Mouse (Mus musculus) myocyte (in vitro differentiated cells): ENCODE data around the gene Faap24. TPM values are rescaled to one million over a fixed set of nuclear protein-coding genes. Genes with fewer than 3 reads are reported as not detected.

ENCODE experiments used
- H3K27me3 ChIP-seq: one replicate; pipeline ENCODE4 v1.6.1; 2011; ENCODE audit not compliant: control insufficient read depth, insufficient read depth, insufficient read length
- H3K36me3 ChIP-seq: one replicate; pipeline ENCODE4 v1.6.1; 2011; ENCODE audit not compliant: control insufficient read depth, insufficient read depth
- H3K4me2 ChIP-seq: one replicate; pipeline ENCODE4 v1.6.1; 2011; ENCODE audit warnings: low read depth, control low read depth
- H3K4me3 ChIP-seq: one replicate; pipeline ENCODE4 v1.5.1; 2011; ENCODE audit warnings: mild to moderate bottlenecking, control low read depth, moderate library complexity
- H3K79me2 ChIP-seq: one replicate; pipeline ENCODE4 v1.6.1; 2011; ENCODE audit not compliant: control insufficient read depth, insufficient read depth
- H3ac ChIP-seq: one replicate; pipeline ENCODE4 v1.6.1; 2011; ENCODE audit not compliant: control insufficient read depth, insufficient read length
- CEBPB ChIP-seq: IDR thresholded peaks from 2 replicates; pipeline ENCODE4 v1.6.1; 2011; ENCODE audit warnings: mild to moderate bottlenecking, moderate library complexity; ENCODE audit not compliant: poor library complexity, insufficient read depth, severe bottlenecking
- E2F4 ChIP-seq: IDR thresholded peaks from one replicate; pipeline ENCODE4 v1.6.1; 2011; ENCODE audit warnings: mild to moderate bottlenecking, control low read depth, moderate library complexity; ENCODE audit not compliant: insufficient read depth
- MAX ChIP-seq: IDR thresholded peaks from one replicate; pipeline ENCODE4 v1.6.1; 2011; ENCODE audit warnings: low read depth, mild to moderate bottlenecking, control low read depth
- MYOD1 ChIP-seq, 3 experiments: IDR thresholded peaks; one replicate each; pipeline ENCODE4 v1.6.1; 2011; ENCODE audit warnings: control low read depth in 2 of 3, low read depth in 2 of 3, mild to moderate bottlenecking in 2 of 3, moderate library complexity in 1 of 3; ENCODE audit not compliant: insufficient read length in 2 of 3, control insufficient read depth in 1 of 3
- MYOG ChIP-seq, 3 experiments: IDR thresholded peaks; one replicate each; pipeline ENCODE4 v1.6.1; 2011; ENCODE audit warnings: control low read depth in 2 of 3, low read depth in 2 of 3, mild to moderate bottlenecking in 2 of 3; ENCODE audit not compliant: insufficient read length in 2 of 3, control insufficient read depth in 1 of 3, insufficient read depth in 1 of 3
- POLR2A ChIP-seq: IDR thresholded peaks from one replicate; pipeline ENCODE4 v1.6.1; 2011; ENCODE audit warnings: low read depth, mild to moderate bottlenecking, control low read depth, moderate library complexity; ENCODE audit not compliant: insufficient read length
- POLR2AphosphoS2 ChIP-seq: IDR thresholded peaks from one replicate; pipeline ENCODE4 v1.6.1; 2011; ENCODE audit warnings: low read depth, control low read depth; ENCODE audit not compliant: insufficient read length
- REST ChIP-seq: IDR thresholded peaks from one replicate; pipeline ENCODE4 v1.6.1; 2011; ENCODE audit warnings: mild to moderate bottlenecking, control low read depth, moderate library complexity; ENCODE audit not compliant: insufficient read depth, insufficient read length
- SRF ChIP-seq: IDR thresholded peaks from one replicate; pipeline ENCODE4 v1.6.1; 2011; ENCODE audit warnings: low read depth; ENCODE audit not compliant: control insufficient read depth, insufficient read length
- TCF12 ChIP-seq: IDR thresholded peaks from one replicate; pipeline ENCODE4 v1.6.1; 2011; ENCODE audit warnings: mild to moderate bottlenecking, control low read depth; ENCODE audit not compliant: poor library complexity, insufficient read depth, severe bottlenecking
- TCF3 ChIP-seq: IDR thresholded peaks from one replicate; pipeline ENCODE4 v1.6.1; 2011; ENCODE audit warnings: low read depth, control low read depth; ENCODE audit not compliant: insufficient read length
- USF1 ChIP-seq: IDR thresholded peaks from one replicate; pipeline ENCODE4 v1.6.1; 2011; ENCODE audit warnings: low read depth, mild to moderate bottlenecking, control low read depth, moderate library complexity
- polyA plus RNA-seq: library from polyadenylated mRNA; unstranded; fragments of >200 nt; fragmentation: generic; extraction: Trizol; gene quantifications from one replicate; pipeline ENCODE4 v1.2.1, GENCODE M21; 2012; ENCODE audit warnings: missing spikeins

The Faap24 gene
- polyA plus RNA-seq, 1 experiment: 6.8 TPM

DNA sequence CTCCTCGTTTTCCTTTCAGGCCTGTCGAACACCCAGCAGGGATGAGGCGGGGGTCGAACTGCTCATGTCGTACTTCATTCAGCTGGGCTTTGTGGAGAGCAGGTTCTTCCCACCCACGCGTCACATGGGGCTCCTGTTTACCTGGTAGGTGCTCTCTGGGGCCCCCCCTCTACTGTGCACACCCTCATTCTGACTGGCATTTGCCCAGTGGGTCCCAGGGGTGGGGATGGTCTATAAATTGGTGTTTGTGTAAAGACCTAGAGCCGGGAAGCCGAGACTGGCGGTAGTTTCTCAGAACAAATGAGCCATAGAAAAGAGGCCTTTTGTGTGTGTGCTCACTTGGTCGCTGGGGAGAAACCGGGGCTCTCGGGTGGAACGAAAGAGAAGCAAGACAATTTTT is 25.5 kb downstream of the Faap24 start:
- Histone ChIP-seq H3K79me2 (no peaks in the 10 kb centered on the region), H3K27me3 (no peaks in the 10 kb centered on the region), H3K4me2 (no peak overlapping the region), H3K4me3 (no peak overlapping the region), H3K36me3 (no peaks in the 10 kb centered on the region), H3ac (no peak overlapping the region)
- TF ChIP-seq POLR2AphosphoS2 (no peak), TCF3 (no peak), SRF (no peak), MYOD1 (IDR thresholded peaks at IDR 0.05; ENCODE audit: control insufficient read depth in 1 of 3, insufficient read length in 2 of 3, low read depth in 2 of 3) (no peak), MYOG (IDR thresholded peaks at IDR 0.05; ENCODE audit: control insufficient read depth in 1 of 3, insufficient read depth in 1 of 3, insufficient read length in 2 of 3, low read depth in 2 of 3) (no peak), REST (no peak), E2F4 (no peak), TCF12 (no peak), POLR2A (no peak), MAX (no peak), USF1 (no peak), CEBPB (no peak)

DNA sequence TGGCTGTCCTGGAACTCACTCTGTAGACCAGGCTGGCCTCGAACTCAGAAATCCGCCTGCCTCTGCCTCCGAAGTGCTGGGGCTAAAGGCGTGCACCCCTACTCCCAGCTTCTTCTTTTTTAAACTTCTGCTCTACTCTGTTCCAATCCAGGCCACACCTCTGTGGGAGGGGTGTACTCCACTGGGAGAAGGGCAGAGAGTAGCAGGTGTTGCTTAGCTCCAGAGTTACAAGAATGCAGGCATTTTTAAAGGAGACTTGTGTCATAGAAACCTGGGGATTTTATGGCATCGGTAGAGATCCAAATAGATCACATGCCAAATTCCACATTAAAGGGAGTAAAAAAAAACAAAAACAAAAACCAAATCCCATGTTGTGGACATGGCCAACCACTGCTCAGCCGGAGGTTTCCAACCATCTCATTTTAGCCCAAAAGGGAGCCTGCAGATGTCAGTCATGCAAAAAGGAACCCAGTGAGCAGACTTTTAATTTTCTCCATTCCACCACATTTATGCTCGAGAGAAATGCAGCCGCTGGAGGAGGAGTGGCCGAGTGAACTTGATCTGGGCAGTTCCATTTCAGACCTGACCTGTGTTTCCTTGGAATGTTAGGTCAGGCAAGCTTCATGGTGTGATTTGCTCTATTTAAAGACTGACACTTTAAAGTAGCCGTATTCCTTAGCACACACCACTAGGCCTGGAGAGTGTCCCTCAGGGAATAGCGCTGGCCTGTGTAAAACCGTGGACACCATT is 31.3 kb downstream of the Faap24 start:
- H3K4me3 ChIP-seq: no peak overlapping the region
- no peaks in the 10 kb centered on the region for H3K36me3 ChIP-seq
- H3K27me3 ChIP-seq: no peaks in the 10 kb centered on the region
- no peak overlapping the region for H3ac ChIP-seq
- TF ChIP-seq MAX: no peak
- TF ChIP-seq POLR2AphosphoS2: no peak
- TF ChIP-seq CEBPB: no peak
- TF ChIP-seq MYOG (IDR thresholded peaks at IDR 0.05; ENCODE audit: control insufficient read depth in 1 of 3, insufficient read depth in 1 of 3, insufficient read length in 2 of 3, low read depth in 2 of 3): no peak
- no peak for TF ChIP-seq TCF12
- TF ChIP-seq MYOD1 (IDR thresholded peaks at IDR 0.05; ENCODE audit: control insufficient read depth in 1 of 3, insufficient read length in 2 of 3, low read depth in 2 of 3): no peak
- TF ChIP-seq USF1: no peak
- TF ChIP-seq POLR2A: no peak
- no peak overlapping the region for H3K4me2 ChIP-seq
- H3K79me2 ChIP-seq: no peaks in the 10 kb centered on the region

- Histone ChIP-seq H3K4me3 (no peak overlapping the region), H3K4me2 (no peak overlapping the region), H3ac (no peak overlapping the region), H3K79me2 (no peaks in the 10 kb centered on the region), H3K27me3 (no peaks in the 10 kb centered on the region), H3K36me3 (no peaks in the 10 kb centered on the region)
- TF ChIP-seq POLR2AphosphoS2 (no peak), REST (no peak), MYOD1 (IDR thresholded peaks at IDR 0.05; ENCODE audit: control insufficient read depth in 1 of 3, insufficient read length in 2 of 3, low read depth in 2 of 3) (no peak), TCF3 (no peak), E2F4 (no peak), MYOG (IDR thresholded peaks at IDR 0.05; ENCODE audit: control insufficient read depth in 1 of 3, insufficient read depth in 1 of 3, insufficient read length in 2 of 3, low read depth in 2 of 3) (no peak), SRF (no peak), USF1 (no peak), MAX (no peak)
Observed at GRCm38 (mm10) chr7:35362868-35363267, 33.8 kb downstream of the Faap24 start.

GRCm38 (mm10) chr7:35362253-35362652 is 34.4 kb downstream of the Faap24 start:
- no peaks in the 10 kb centered on the region for H3K79me2 ChIP-seq
- no peak for TF ChIP-seq MAX
- TF ChIP-seq POLR2A: no peak
- TF ChIP-seq MYOG (IDR thresholded peaks at IDR 0.05; ENCODE audit: control insufficient read depth in 1 of 3, insufficient read depth in 1 of 3, insufficient read length in 2 of 3, low read depth in 2 of 3): no peak
- TF ChIP-seq POLR2AphosphoS2: no peak
- no peak for TF ChIP-seq CEBPB
- H3K4me3 ChIP-seq: no peak overlapping the region
- H3K36me3 ChIP-seq: no peaks in the 10 kb centered on the region
- H3K4me2 ChIP-seq: no peak overlapping the region
- H3ac ChIP-seq: no peak overlapping the region
- H3K27me3 ChIP-seq: no peaks in the 10 kb centered on the region

GRCm38 (mm10) chr7:35357621-35358020 is 39.0 kb downstream of the Faap24 start:
- Histone ChIP-seq H3K27me3 (no peaks in the 10 kb centered on the region), H3K4me2 (no peak overlapping the region), H3K79me2 (no peaks in the 10 kb centered on the region), H3K4me3 (no peak overlapping the region), H3ac (no peak overlapping the region), H3K36me3 (no peaks in the 10 kb centered on the region)
- TF ChIP-seq MAX: no peak
- no peak for TF ChIP-seq TCF3
- TF ChIP-seq SRF: no peak
- TF ChIP-seq E2F4: no peak
- TF ChIP-seq REST: no peak
- no peak for TF ChIP-seq MYOG (IDR thresholded peaks at IDR 0.05; ENCODE audit: control insufficient read depth in 1 of 3, insufficient read depth in 1 of 3, insufficient read length in 2 of 3, low read depth in 2 of 3)
- TF ChIP-seq POLR2A: no peak
- TF ChIP-seq POLR2AphosphoS2: no peak
- no peak for TF ChIP-seq USF1
- no peak for TF ChIP-seq TCF12
- TF ChIP-seq CEBPB: no peak
- no peak for TF ChIP-seq MYOD1 (IDR thresholded peaks at IDR 0.05; ENCODE audit: control insufficient read depth in 1 of 3, insufficient read length in 2 of 3, low read depth in 2 of 3)
